Mouse (Mus musculus): ENCODE results near the gene Nupl1.

DNA sequence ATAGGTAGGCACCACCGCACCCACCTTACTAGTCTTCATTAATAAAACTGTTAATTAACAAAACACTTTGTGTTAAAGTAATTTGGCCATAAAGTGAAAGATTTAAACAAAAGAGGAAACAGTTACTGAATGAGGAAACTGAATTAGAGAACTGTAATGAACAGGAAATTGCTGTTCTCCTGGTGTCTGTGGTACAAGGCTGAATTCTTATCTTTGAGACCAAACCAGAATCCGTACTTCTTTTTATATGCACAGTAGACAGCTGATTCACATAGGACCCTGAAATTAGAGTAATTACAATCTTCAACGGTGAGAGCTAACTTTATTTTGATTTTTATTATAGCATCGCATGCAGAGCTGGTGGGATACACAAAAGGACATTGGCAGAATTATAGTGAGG, 39.1 kb upstream of the Nupl1 start:
- TF ChIP-seq POLR2A (IDR thresholded peaks at IDR 0.05; ENCODE audit: extremely low read depth, insufficient read depth, low read length): no peak
- no peak for TF ChIP-seq CTCF (IDR thresholded peaks at IDR 0.05; ENCODE audit: extremely low read depth, insufficient read depth, low read length)

All from cortical plate, adult 2 months (tissue).